Mouse (Mus musculus) liver, adult 2 months (tissue): ENCODE measurements around the gene Pgbd5. TPM values are rescaled to one million over a fixed set of nuclear protein-coding genes. Genes with fewer than 3 reads are reported as not detected.
A peak's percentile ranks its signal among the peaks of the same experiment; 100 is the strongest.

ENCODE experiments used
- DNase-seq: peaks from one replicate; pipeline ENCODE4 v3.0.0-alpha.2; 2011; ENCODE audit warnings: low read depth, low spot score; ENCODE audit errors: extremely low read depth
- H3K27ac ChIP-seq: fragments of 200-500 bp; replicated peaks from 2 replicates; pipeline ENCODE4 v1.5.1; 2012; ENCODE audit warnings: low read depth, mild to moderate bottlenecking, control low read depth, inconsistent platforms, low read length; ENCODE audit not compliant: insufficient read depth
- H3K27me3 ChIP-seq: fragments of 200-500 bp; 2 replicates; pipeline ENCODE4 v1.6.1; 2012; ENCODE audit warnings: mild to moderate bottlenecking, moderate library complexity, low read length, inconsistent platforms; ENCODE audit not compliant: control insufficient read depth, insufficient read depth
- H3K36me3 ChIP-seq: fragments of 200-500 bp; 2 replicates; pipeline ENCODE4 v1.6.1; 2012; ENCODE audit warnings: low read length, inconsistent platforms; ENCODE audit not compliant: control insufficient read depth, insufficient read depth
- H3K4me1 ChIP-seq: fragments of 200-500 bp; 2 replicates; pipeline ENCODE4 v1.6.1; 2011; ENCODE audit warnings: low read length; ENCODE audit not compliant: control insufficient read depth, insufficient read depth
- H3K4me3 ChIP-seq: fragments of 200-500 bp; 2 replicates; pipeline ENCODE4 v1.5.1; 2011; ENCODE audit warnings: low read depth, mild to moderate bottlenecking, control low read depth, low read length, moderate library complexity; ENCODE audit not compliant: insufficient read depth
- H3K79me2 ChIP-seq: fragments of 200-500 bp; 2 replicates; pipeline ENCODE4 v1.6.1; 2012; ENCODE audit warnings: inconsistent platforms, mild to moderate bottlenecking, low read length, moderate library complexity; ENCODE audit not compliant: control insufficient read depth, insufficient read depth
- H3K9ac ChIP-seq: fragments of 200-500 bp; 2 replicates; pipeline ENCODE4 v1.6.1; 2012; ENCODE audit warnings: low read depth, mild to moderate bottlenecking, control low read depth, inconsistent platforms, low read length
- CTCF ChIP-seq: fragments of 200-500 bp; IDR thresholded peaks from 2 replicates; pipeline ENCODE4 v1.5.1; 2011; ENCODE audit warnings: low read depth, low read length, control low read depth
- POLR2A ChIP-seq: fragments of 200-500 bp; IDR thresholded peaks from 2 replicates; pipeline ENCODE4 v1.6.1; 2011; ENCODE audit warnings: low read length, control low read depth; ENCODE audit not compliant: insufficient read depth; ENCODE audit errors: extremely low read depth
- WGBS: fragments of 180-500 bp; shearing (Covaris S2); methylation state at CpG from one replicate; pipeline ENCODE4 v1.1.7; 2018; 5-methylcytosine and 5-hydroxymethylcytosine counted together
- polyA plus RNA-seq: library from polyadenylated mRNA; depleted of rRNA; stranded (reverse); fragments of >200 nt; gene quantifications from 2 replicates; pipeline ENCODE4 v1.2.3, GENCODE M21; 2012
- total RNA-seq: library from RNA; depleted of rRNA; stranded (reverse); fragments of >200 nt; gene quantifications from 2 replicates; pipeline ENCODE4 v1.2.3, GENCODE M21; 2014

Gene Pgbd5
- total and polyA plus RNA-seq, 2 experiments, result not detected

GRCm38 (mm10) chr8:124371410-124372123 lies 67.9 kb downstream of the Pgbd5 start:
- WGBS, result 84% methylated on average over 23 of the region's 23 CpGs
- Histone ChIP-seq H3K4me3 (no peak overlapping the region), H3K4me1 (no peaks in the 10 kb centered on the region), H3K9ac (no peak overlapping the region), H3K27me3 (no peaks in the 10 kb centered on the region), H3K27ac (no peak overlapping the region), H3K36me3 (no peaks in the 10 kb centered on the region), H3K79me2 (no peaks in the 10 kb centered on the region)
- TF ChIP-seq POLR2A (no peak), CTCF (no peak)
- no peak for DNase-seq

- Histone ChIP-seq H3K27me3 (no peaks in the 10 kb centered on the region), H3K4me1 (no peaks in the 10 kb centered on the region), H3K27ac (no peak overlapping the region), H3K9ac (no peak overlapping the region), H3K4me3 (no peak overlapping the region), H3K36me3 (no peaks in the 10 kb centered on the region), H3K79me2 (no peaks in the 10 kb centered on the region)
- TF ChIP-seq CTCF (no peak), POLR2A (no peak)
- 81% methylated on average over 17 of the region's 17 CpGs for WGBS
- DNase-seq, result no peak
These were observed 68.9 kb downstream of the Pgbd5 start for GRCm38 (mm10) chr8:124370422-124371183.

- no peak overlapping the region for H3K9ac ChIP-seq
- no peak overlapping the region for H3K27ac ChIP-seq
- TF ChIP-seq CTCF (peak; percentile 86), POLR2A (no peak)
- H3K27me3 ChIP-seq, result no peaks in the 10 kb centered on the region
- H3K79me2 ChIP-seq, result no peaks in the 10 kb centered on the region
- H3K4me3 ChIP-seq, result no peak overlapping the region
- no peaks in the 10 kb centered on the region for H3K4me1 ChIP-seq
- H3K36me3 ChIP-seq, result no peaks in the 10 kb centered on the region
- WGBS, result 15% methylated on average over 8 of the region's 8 CpGs
- peak; percentile 41 for DNase-seq
These were observed 71.2 kb downstream of the Pgbd5 start for GRCm38 (mm10) chr8:124368213-124368612.

GRCm38 (mm10) chr8:124363337-124363736 lies 76.1 kb downstream of the Pgbd5 start:
- WGBS, result 93% methylated on average over 15 of the region's 15 CpGs
- Histone ChIP-seq H3K27me3 (no peaks in the 10 kb centered on the region), H3K4me1 (no peaks in the 10 kb centered on the region), H3K9ac (no peak overlapping the region), H3K27ac (no peak overlapping the region), H3K79me2 (no peaks in the 10 kb centered on the region), H3K36me3 (no peaks in the 10 kb centered on the region), H3K4me3 (no peak overlapping the region)
- no peak for DNase-seq
- TF ChIP-seq POLR2A, result no peak
- no peak for TF ChIP-seq CTCF

DNA sequence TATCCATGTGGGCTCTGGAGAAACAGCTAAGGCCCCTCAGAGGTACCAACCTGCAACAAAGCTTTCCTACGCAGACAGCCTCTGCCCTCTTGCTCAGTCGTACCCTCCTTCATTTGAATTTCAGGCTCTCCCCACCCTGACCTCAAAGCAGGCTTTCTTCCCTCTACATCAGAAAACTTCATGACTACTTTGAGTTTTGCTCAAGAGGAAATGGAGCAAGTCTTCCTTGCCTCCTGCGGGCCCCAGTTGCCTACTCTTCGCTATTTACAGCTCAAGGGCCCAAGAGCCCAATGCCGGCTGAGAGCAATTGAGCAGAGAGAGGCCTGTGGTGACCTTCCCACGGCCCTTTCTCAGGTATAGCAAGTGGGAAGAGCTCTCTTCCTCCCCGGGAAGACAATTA lies 76.9 kb downstream of the Pgbd5 start:
- H3K36me3 ChIP-seq, result no peaks in the 10 kb centered on the region
- H3K9ac ChIP-seq, result no peak overlapping the region
- no peak overlapping the region for H3K4me3 ChIP-seq
- H3K27ac ChIP-seq, result no peak overlapping the region
- no peaks in the 10 kb centered on the region for H3K27me3 ChIP-seq
- H3K79me2 ChIP-seq, result no peaks in the 10 kb centered on the region
- WGBS, result 85% methylated on average over 7 of the region's 7 CpGs
- no peaks in the 10 kb centered on the region for H3K4me1 ChIP-seq
- DNase-seq, result no peak
- no peak for TF ChIP-seq POLR2A
- no peak for TF ChIP-seq CTCF

- no peak for DNase-seq
- Histone ChIP-seq H3K27me3 (no peaks in the 10 kb centered on the region), H3K36me3 (no peaks in the 10 kb centered on the region), H3K27ac (no peak overlapping the region), H3K79me2 (no peaks in the 10 kb centered on the region), H3K4me1 (no peaks in the 10 kb centered on the region), H3K4me3 (no peak overlapping the region), H3K9ac (no peak overlapping the region)
- no peak for TF ChIP-seq POLR2A
- no peak for TF ChIP-seq CTCF
- WGBS, result 82% methylated on average over 11 of the region's 11 CpGs
These were observed 77.6 kb downstream of the Pgbd5 start for GRCm38 (mm10) chr8:124361773-124362427.
